Mouse (Mus musculus): Measurements from ENCODE around the gene H2-DMb2. TPM values are rescaled to one million over a fixed set of nuclear protein-coding genes. Genes with fewer than 3 reads are reported as not detected.

H2-DMb2 gene
- total RNA-seq, 2 experiments from 2014 or later, result 1.2 to 3.0 TPM

GRCm38 (mm10) chr17:34177179-34177578 is 34.1 kb downstream of the H2-DMb2 start:
- DNase-seq (ENCODE audit: low spot score in 2 of 2), result no peak

GRCm38 (mm10) chr17:34179019-34179418 is 35.9 kb downstream of the H2-DMb2 start:
- no peak for DNase-seq (ENCODE audit: low spot score in 2 of 2)

GRCm38 (mm10) chr17:34179913-34180859 is 37.1 kb downstream of the H2-DMb2 start:
- DNase-seq (ENCODE audit: low spot score in 2 of 2), result no peak

- no peak for DNase-seq (ENCODE audit: low spot score in 2 of 2)
These were observed 40.6 kb downstream of the H2-DMb2 start for GRCm38 (mm10) chr17:34183564-34184219.

- no peak for DNase-seq (ENCODE audit: low spot score in 2 of 2)
These were observed 42.4 kb downstream of the H2-DMb2 start for GRCm38 (mm10) chr17:34185526-34185925.

- DNase-seq (ENCODE audit: low spot score in 2 of 2), result no peak
These were observed 43.8 kb downstream of the H2-DMb2 start for GRCm38 (mm10) chr17:34186885-34187260.

- DNase-seq (ENCODE audit: low spot score in 2 of 2), result peak; percentile 98
These were observed 44.3 kb downstream of the H2-DMb2 start, which contains the start of the genes Tap1 and Psmb9 for GRCm38 (mm10) chr17:34187261-34187916. Tap1 (plus strand) TSS chr17:34187553. Psmb9 (minus strand) TSS chr17:34187764.

GRCm38 (mm10) chr17:34188010-34188409 is 44.9 kb downstream of the H2-DMb2 start:
- no peak for DNase-seq (ENCODE audit: low spot score in 2 of 2)

- DNase-seq (ENCODE audit: low spot score in 2 of 2), result no peak
These were observed 45.9 kb downstream of the H2-DMb2 start for GRCm38 (mm10) chr17:34188986-34189385.

- DNase-seq (ENCODE audit: low spot score in 2 of 2), result no peak
These were observed 49.7 kb downstream of the H2-DMb2 start for GRCm38 (mm10) chr17:34192852-34193251.

- no peak for DNase-seq (ENCODE audit: low spot score in 2 of 2)
These were observed 50.4 kb downstream of the H2-DMb2 start for GRCm38 (mm10) chr17:34193468-34193867.

GRCm38 (mm10) chr17:34194723-34195122 is 51.6 kb downstream of the H2-DMb2 start:
- no peak for DNase-seq (ENCODE audit: low spot score in 2 of 2)

- no peak for DNase-seq (ENCODE audit: low spot score in 2 of 2)
These were observed 53.4 kb downstream of the H2-DMb2 start for GRCm38 (mm10) chr17:34196491-34196890.

- peak; percentile 68 to 81 for DNase-seq (ENCODE audit: low spot score in 2 of 2)
These were observed 54.1 kb downstream of the H2-DMb2 start, which contains the start of gene Psmb8 for GRCm38 (mm10) chr17:34196941-34197894. Psmb8 (plus strand) TSS chr17:34197721.

- no peak for DNase-seq (ENCODE audit: low spot score in 2 of 2)
These were observed 54.9 kb downstream of the H2-DMb2 start for GRCm38 (mm10) chr17:34197904-34198520.

- DNase-seq (ENCODE audit: low spot score in 2 of 2), result no peak
These were observed 55.4 kb downstream of the H2-DMb2 start for GRCm38 (mm10) chr17:34198521-34198912.

- DNase-seq (ENCODE audit: low spot score in 2 of 2), result no peak
These were observed 56.0 kb downstream of the H2-DMb2 start for GRCm38 (mm10) chr17:34199050-34199619.

- DNase-seq (ENCODE audit: low spot score in 2 of 2), result no peak
These were observed 56.9 kb downstream of the H2-DMb2 start for GRCm38 (mm10) chr17:34200047-34200446.

- DNase-seq (ENCODE audit: low spot score in 2 of 2), result no peak
These were observed 57.8 kb downstream of the H2-DMb2 start for GRCm38 (mm10) chr17:34200772-34201505.

Measured in adrenal gland, postnatal 4 days (tissue).